ENCODE assay signal across 26 mouse cellular contexts in genomic region chr2:75324146-75324749, GRCm38 (mm10).
DNase-seq lines count a peak whose midpoint lies in the region; ATAC-seq and TF ChIP-seq lines count a peak whose summit lies in the region.
"Had no signal": no experiment of that assay in that cellular context is flagged by ENCODE, and none has a peak within 500 bp of the region (broad histone marks: within the 10 kb centered on the region; RNA-seq: fewer than 3 reads in every experiment).

No protein-coding gene starts in this region.

- peak overlapping the region; percentile 12; the same call in 1 of the 2 replicates for H3K4me2 ChIP-seq in kidney, embryonic 15.5 days
- 0 out of 2 replicates have a peak overlapping the region, but pooled peaks have one; percentile 7 for H3K4me2 ChIP-seq in kidney, postnatal 0 days (ENCODE audit: low read length)
- H3K4me2 ChIP-seq: embryonic facial prominence, embryonic 12.5 days; embryonic facial prominence, embryonic 15.5 days; forebrain, embryonic 12.5 days; forebrain, embryonic 15.5 days; heart, embryonic 12.5 days; heart, embryonic 15.5 days; hindbrain, embryonic 12.5 days; hindbrain, embryonic 15.5 days had no signal

- no peak for TF ChIP-seq CTCF in kidney, adult 2 months (conservative IDR thresholded peaks at IDR 0.05; ENCODE audit: insufficient read depth, insufficient read length, low read depth, low read length)
- no peak for TF ChIP-seq CTCF in kidney, postnatal 0 days (IDR thresholded peaks at IDR 0.05; ENCODE audit: low read depth)

- H3K9ac ChIP-seq in kidney, embryonic 15.5 days: no peak overlapping the region
- no peak overlapping the region for H3K9ac ChIP-seq in kidney, postnatal 0 days (ENCODE audit: low read depth, low read length)
- H3K9ac ChIP-seq: embryonic facial prominence, embryonic 12.5 days; embryonic facial prominence, embryonic 15.5 days; forebrain, embryonic 12.5 days; forebrain, embryonic 15.5 days; heart, embryonic 12.5 days; heart, embryonic 15.5 days; hindbrain, embryonic 12.5 days; hindbrain, embryonic 15.5 days had no signal

- DNase-seq in kidney, adult 2 months: peak; percentile 13
- DNase-seq in kidney, adult 8-10 months: no peak
- no peak for DNase-seq in kidney, adult 18-20 months
- DNase-seq in kidney, postnatal 0 days (ENCODE audit: low spot score): peak; percentile 89
- peak; percentile 24 for DNase-seq in kidney, postnatal 14 days
- DNase-seq in gastrocnemius, adult 8-10 months (ENCODE audit: low spot score in 2 of 2): no peak
- DNase-seq: adrenal gland, adult 2 months; adrenal gland, postnatal 14 days; cerebellum, adult 11 months; cerebellum, adult 2 months; cerebellum, adult 9-11 months; cerebellum, postnatal 25 days; gastrocnemius, postnatal 10 days; gastrocnemius, postnatal 36 days; heart, postnatal 10 days had no signal

- ATAC-seq in kidney, embryonic 15.5 days (replicated peaks; ENCODE audit: low FRiP score): peak; percentile 90
- peak; percentile 81 for ATAC-seq in kidney, postnatal 0 days (replicated peaks; ENCODE audit: low FRiP score, low read depth)
- no peak for ATAC-seq in monocyte, adult 5-6 weeks (replicated peaks; ENCODE audit: insufficient number of reproducible peaks, low FRiP score, low TSS enrichment, poor library complexity, severe bottlenecking)
- ATAC-seq: CD4-positive, CD25-positive, alpha-beta regulatory T cell, adult 4 months; forebrain, embryonic 15.5 days had no signal

- H3K4me1 ChIP-seq in kidney, adult 2 months (ENCODE audit: control insufficient read depth, insufficient read depth, low read length): peaks cover 4% of the 10 kb centered on the region; the same call in 1 of the 2 replicates
- peaks cover 20% of the 10 kb centered on the region for H3K4me1 ChIP-seq in kidney, embryonic 15.5 days
- H3K4me1 ChIP-seq in kidney, postnatal 0 days (replicated peaks; ENCODE audit: insufficient read depth, low read length): no peaks in the 10 kb centered on the region; the same call in 1 of the 2 replicates
- H3K4me1 ChIP-seq: embryonic facial prominence, embryonic 12.5 days; embryonic facial prominence, embryonic 15.5 days; forebrain, embryonic 12.5 days; forebrain, embryonic 15.5 days; heart, embryonic 12.5 days; heart, embryonic 15.5 days; hindbrain, embryonic 12.5 days; hindbrain, embryonic 15.5 days had no signal

- no peaks in the 10 kb centered on the region for H3K27me3 ChIP-seq in kidney, adult 2 months (replicated peaks; ENCODE audit: control insufficient read depth, insufficient read depth, low read length)
- no peaks in the 10 kb centered on the region; the same call in 1 of the 2 replicates for H3K27me3 ChIP-seq in kidney, embryonic 15.5 days
- no peaks in the 10 kb centered on the region for H3K27me3 ChIP-seq in kidney, postnatal 0 days (ENCODE audit: insufficient read depth, low read length)
- H3K27me3 ChIP-seq: embryonic facial prominence, embryonic 12.5 days; embryonic facial prominence, embryonic 15.5 days; forebrain, embryonic 12.5 days; forebrain, embryonic 15.5 days; heart, embryonic 12.5 days; hindbrain, embryonic 12.5 days; hindbrain, embryonic 15.5 days had no signal

- no peak overlapping the region for H3K27ac ChIP-seq in kidney, adult 2 months (ENCODE audit: insufficient read depth, low read depth, low read length)
- H3K27ac ChIP-seq in kidney, embryonic 15.5 days: peak overlapping the region; percentile 73
- 0 out of 2 replicates have a peak overlapping the region, but pooled peaks have one; percentile 25 for H3K27ac ChIP-seq in kidney, postnatal 0 days
- H3K27ac ChIP-seq: embryonic facial prominence, embryonic 12.5 days; embryonic facial prominence, embryonic 15.5 days; forebrain, embryonic 12.5 days; forebrain, embryonic 15.5 days; heart, embryonic 15.5 days; hindbrain, embryonic 12.5 days; hindbrain, embryonic 15.5 days had no signal

- TF ChIP-seq POLR2A in kidney, adult 2 months (IDR thresholded peaks at IDR 0.05; ENCODE audit: low read depth, low read length): no peak

- no peaks in the 10 kb centered on the region for H3K36me3 ChIP-seq in kidney, adult 2 months (ENCODE audit: control insufficient read depth, insufficient read depth, low read length)
- H3K36me3 ChIP-seq in kidney, embryonic 15.5 days: no peaks in the 10 kb centered on the region
- no peaks in the 10 kb centered on the region for H3K36me3 ChIP-seq in kidney, postnatal 0 days (ENCODE audit: insufficient read depth, low read length)
- H3K36me3 ChIP-seq: embryonic facial prominence, embryonic 12.5 days; embryonic facial prominence, embryonic 15.5 days; forebrain, embryonic 12.5 days; forebrain, embryonic 15.5 days; heart, embryonic 12.5 days; heart, embryonic 15.5 days; hindbrain, embryonic 12.5 days; hindbrain, embryonic 15.5 days had no signal

- no peak overlapping the region for H3K4me3 ChIP-seq in kidney, adult 2 months (ENCODE audit: insufficient read depth, low read depth, low read length)
- no peak overlapping the region for H3K4me3 ChIP-seq in kidney, embryonic 15.5 days (replicated peaks)
- H3K4me3 ChIP-seq in kidney, postnatal 0 days (replicated peaks; ENCODE audit: low read depth, low read length): no peak overlapping the region
- H3K4me3 ChIP-seq: embryonic facial prominence, embryonic 12.5 days; embryonic facial prominence, embryonic 15.5 days; forebrain, embryonic 12.5 days; forebrain, embryonic 15.5 days; heart, embryonic 12.5 days; heart, embryonic 15.5 days; hindbrain, embryonic 12.5 days; hindbrain, embryonic 15.5 days had no signal

- H3K9me3 ChIP-seq in kidney, embryonic 15.5 days (replicated peaks): no peaks in the 10 kb centered on the region
- H3K9me3 ChIP-seq in kidney, postnatal 0 days (replicated peaks; ENCODE audit: low read length): no peaks in the 10 kb centered on the region
- H3K9me3 ChIP-seq: embryonic facial prominence, embryonic 12.5 days; embryonic facial prominence, embryonic 15.5 days; forebrain, embryonic 12.5 days; forebrain, embryonic 15.5 days; heart, embryonic 12.5 days; heart, embryonic 15.5 days; hindbrain, embryonic 12.5 days; hindbrain, embryonic 15.5 days had no signal

- 26% methylated on average over 10 of the region's 10 CpGs for WGBS in kidney, adult 2 months
- 25% methylated on average over 10 of the region's 10 CpGs for WGBS in kidney, embryonic 15.5 days
- 25% methylated on average over 10 of the region's 10 CpGs for WGBS in kidney, postnatal 0 days

Comparison
In these comparisons a context has a peak if more than half of its experiments do, and no peak if none do; other contexts are left out.
1. DNase-seq: peak in kidney, adult 2 months (single experiment), kidney, postnatal 0 days (single experiment) and kidney, postnatal 14 days (single experiment); none in kidney, adult 8-10 months (0 of 2), kidney, adult 18-20 months (single experiment) and gastrocnemius, adult 8-10 months (0 of 2).